Mouse (Mus musculus) T-helper 2 cell (primary cell): ENCODE results near the gene Olfr796.

ENCODE experiments used
- in situ Hi-C: fragments of 300-600 bp; cut with MboI, MseI; formaldehyde crosslinking; loops from one replicate; pipeline ENCODE4 v1.15.1; 2025; ENCODE audit warnings: high pct_unique_total_duplicates

The Olfr796 gene

GRCm38 (mm10) chr10:129612470-129612869 lies at the start of gene Olfr796:
TSS of gene Olfr796 (minus strand) at chr10:129612570.
- in situ Hi-C loops: no loop called here

- in situ Hi-C loops: no loop called here
Measured at GRCm38 (mm10) chr10:129657394-129657793, 45.0 kb upstream of the Olfr796 start, which contains the start of gene Olfr800. TSS of gene Olfr800 (plus strand) at chr10:129657694.

- in situ Hi-C loops: no loop called here
Measured at GRCm38 (mm10) chr10:129651763-129652162, 39.4 kb upstream of the Olfr796 start.

GRCm38 (mm10) chr10:129637184-129637583 lies 24.8 kb upstream of the Olfr796 start, which contains the start of gene Olfr799:
TSS of gene Olfr799 (plus strand) at chr10:129637484.
- in situ Hi-C loops: loop anchor here (10.0 kb wide), 1 partner anchor 158 kb away; the partner anchor contains the start of gene Olfr810

- in situ Hi-C loops: no loop called here
Measured at GRCm38 (mm10) chr10:129627834-129628233, 15.5 kb upstream of the Olfr796 start, which contains the start of gene Olfr798. TSS of gene Olfr798 (minus strand) at chr10:129627934.

- in situ Hi-C loops: no loop called here
Measured at GRCm38 (mm10) chr10:129623251-129623650, 10.9 kb upstream of the Olfr796 start.

GRCm38 (mm10) chr10:129621724-129622123 lies 9.4 kb upstream of the Olfr796 start:
- in situ Hi-C loops: no loop called here

GRCm38 (mm10) chr10:129577066-129577465 lies 35.3 kb downstream of the Olfr796 start:
- in situ Hi-C loops: no loop called here

GRCm38 (mm10) chr10:129567355-129567754 lies 45.0 kb downstream of the Olfr796 start, which contains the start of gene Olfr794:
TSS of gene Olfr794 (plus strand) at chr10:129567655.
- in situ Hi-C loops: no loop called here
